Mouse (Mus musculus) midbrain, embryonic 10.5 days (tissue): ENCODE measurements at regions not wholly inside any gene's neighbourhood (a gene's known extent, or its start where the extent isn't known, plus 50 kb on each side); places are given as distances from the start of the nearest gene placed in this dataset.

Experiments used
- DNase-seq: peaks from one replicate; pipeline ENCODE4 v3.0.0-alpha.2; 2017; ENCODE audit warnings: low spot score
- H3K27ac ChIP-seq: fragments of 300-500 bp; sonication (generic); replicated peaks from 2 replicates; pipeline ENCODE4 v1.5.1; 2016; ENCODE audit warnings: mild to moderate bottlenecking
- H3K27me3 ChIP-seq: fragments of 300-500 bp; sonication (generic); 2 replicates; pipeline ENCODE4 v1.6.1; 2016; ENCODE audit warnings: low read depth, mild to moderate bottlenecking; ENCODE audit not compliant: poor library complexity, severe bottlenecking
- H3K36me3 ChIP-seq: fragments of 300-500 bp; sonication (generic); 2 replicates; pipeline ENCODE4 v1.6.1; 2016; ENCODE audit warnings: mild to moderate bottlenecking, moderate library complexity
- H3K4me1 ChIP-seq: fragments of 300-500 bp; sonication (generic); 2 replicates; pipeline ENCODE4 v1.6.1; 2016
- H3K4me3 ChIP-seq: fragments of 300-500 bp; sonication (generic); 2 replicates; pipeline ENCODE4 v1.5.1; 2016; ENCODE audit warnings: mild to moderate bottlenecking, moderate library complexity
- H3K9me3 ChIP-seq: fragments of 300-500 bp; sonication (generic); replicated peaks from 2 replicates; pipeline ENCODE4 v1.6.1; 2016; ENCODE audit warnings: mild to moderate bottlenecking
- WGBS: fragments of 180-500 bp; shearing (Covaris S2); methylation state at CpG from one replicate; pipeline ENCODE4 v1.1.7; 2016; 5-methylcytosine and 5-hydroxymethylcytosine counted together

- Histone ChIP-seq H3K4me3 (no peak overlapping the region), H3K4me1 (no peaks in the 10 kb centered on the region), H3K27ac (no peak overlapping the region), H3K36me3 (no peaks in the 10 kb centered on the region), H3K9me3 (no peaks in the 10 kb centered on the region), H3K27me3 (no peaks in the 10 kb centered on the region)
- DNase-seq = no peak
- 88% methylated on average over 3 of the region's 3 CpGs for WGBS
These were observed 300.3 kb upstream of the Cdyl start for GRCm38 (mm10) chr13:35359345-35359744.

GRCm38 (mm10) chr13:35377487-35377886 is 282.1 kb upstream of the Cdyl start:
- DNase-seq = no peak
- Histone ChIP-seq H3K27ac (no peak overlapping the region), H3K9me3 (peaks cover 11% of the 10 kb centered on the region; the same call in 1 of the 2 replicates), H3K27me3 (no peaks in the 10 kb centered on the region), H3K4me1 (no peaks in the 10 kb centered on the region), H3K4me3 (no peak overlapping the region), H3K36me3 (no peaks in the 10 kb centered on the region)
- WGBS = 94% methylated on average over 2 of the region's 2 CpGs

- Histone ChIP-seq H3K4me1 (no peaks in the 10 kb centered on the region), H3K27me3 (no peaks in the 10 kb centered on the region), H3K27ac (no peak overlapping the region), H3K9me3 (no peaks in the 10 kb centered on the region), H3K4me3 (no peak overlapping the region), H3K36me3 (no peaks in the 10 kb centered on the region)
- no peak for DNase-seq
- WGBS = 96% methylated on average over 2 of the region's 2 CpGs
These were observed 280.1 kb upstream of the Cdyl start for GRCm38 (mm10) chr13:35379500-35379899.

GRCm38 (mm10) chr13:35380224-35381009 is 279.2 kb upstream of the Cdyl start:
- Histone ChIP-seq H3K4me1 (no peaks in the 10 kb centered on the region), H3K4me3 (no peak overlapping the region), H3K27me3 (no peaks in the 10 kb centered on the region), H3K27ac (no peak overlapping the region), H3K9me3 (no peaks in the 10 kb centered on the region), H3K36me3 (no peaks in the 10 kb centered on the region)
- DNase-seq = no peak
- 74% methylated on average over 3 of the region's 3 CpGs for WGBS

- H3K27ac ChIP-seq = no peak overlapping the region
- no peaks in the 10 kb centered on the region for H3K27me3 ChIP-seq
- H3K9me3 ChIP-seq = no peaks in the 10 kb centered on the region
- no peak for DNase-seq
- no peaks in the 10 kb centered on the region for H3K4me1 ChIP-seq
- H3K4me3 ChIP-seq = no peak overlapping the region
- no peaks in the 10 kb centered on the region for H3K36me3 ChIP-seq
- 81% methylated on average over 2 of the region's 2 CpGs for WGBS
These were observed 278.0 kb upstream of the Cdyl start for GRCm38 (mm10) chr13:35381641-35382040.

- 46% methylated on average over 12 of the region's 12 CpGs for WGBS
- Histone ChIP-seq H3K27ac (no peak overlapping the region), H3K4me1 (no peaks in the 10 kb centered on the region), H3K4me3 (no peak overlapping the region), H3K27me3 (no peaks in the 10 kb centered on the region), H3K36me3 (no peaks in the 10 kb centered on the region), H3K9me3 (no peaks in the 10 kb centered on the region)
- no peak for DNase-seq
These were observed 276.5 kb upstream of the Cdyl start for GRCm38 (mm10) chr13:35383000-35383623.

GRCm38 (mm10) chr13:35383624-35384018 is 276.0 kb upstream of the Cdyl start:
- no peaks in the 10 kb centered on the region for H3K4me1 ChIP-seq
- no peaks in the 10 kb centered on the region for H3K27me3 ChIP-seq
- no peak overlapping the region for H3K4me3 ChIP-seq
- no peak overlapping the region for H3K27ac ChIP-seq
- no peak for DNase-seq
- H3K36me3 ChIP-seq = no peaks in the 10 kb centered on the region
- no peaks in the 10 kb centered on the region for H3K9me3 ChIP-seq
- WGBS = 70% methylated on average over 8 of the region's 8 CpGs

- H3K4me1 ChIP-seq = no peaks in the 10 kb centered on the region
- no peaks in the 10 kb centered on the region for H3K36me3 ChIP-seq
- DNase-seq = no peak
- no peaks in the 10 kb centered on the region for H3K27me3 ChIP-seq
- WGBS = 67% methylated on average over 1 of the region's 1 CpGs
- H3K27ac ChIP-seq = no peak overlapping the region
- no peaks in the 10 kb centered on the region for H3K9me3 ChIP-seq
- H3K4me3 ChIP-seq = no peak overlapping the region
These were observed 271.3 kb upstream of the Cdyl start for GRCm38 (mm10) chr13:35388380-35388779.

- no peaks in the 10 kb centered on the region for H3K27me3 ChIP-seq
- WGBS = 95% methylated on average over 6 of the region's 6 CpGs
- H3K9me3 ChIP-seq = no peaks in the 10 kb centered on the region
- H3K4me3 ChIP-seq = no peak overlapping the region
- no peak for DNase-seq
- no peak overlapping the region for H3K27ac ChIP-seq
- no peaks in the 10 kb centered on the region for H3K36me3 ChIP-seq
- H3K4me1 ChIP-seq = no peaks in the 10 kb centered on the region
These were observed 269.7 kb upstream of the Cdyl start for GRCm38 (mm10) chr13:35389781-35390525.

GRCm38 (mm10) chr13:35390526-35390880 is 269.1 kb upstream of the Cdyl start:
- Histone ChIP-seq H3K36me3 (no peaks in the 10 kb centered on the region), H3K4me1 (peaks cover 3% of the 10 kb centered on the region; the same call in 1 of the 2 replicates), H3K4me3 (no peak overlapping the region), H3K27ac (no peak overlapping the region), H3K9me3 (no peaks in the 10 kb centered on the region), H3K27me3 (no peaks in the 10 kb centered on the region)
- no peak for DNase-seq
- 89% methylated on average over 4 of the region's 4 CpGs for WGBS

GRCm38 (mm10) chr13:35392167-35392566 is 267.5 kb upstream of the Cdyl start:
- 89% methylated on average over 6 of the region's 6 CpGs for WGBS
- Histone ChIP-seq H3K36me3 (no peaks in the 10 kb centered on the region), H3K27ac (no peak overlapping the region), H3K4me3 (no peak overlapping the region), H3K9me3 (no peaks in the 10 kb centered on the region), H3K27me3 (no peaks in the 10 kb centered on the region), H3K4me1 (peaks cover 7% of the 10 kb centered on the region; the same call in 1 of the 2 replicates)
- DNase-seq = no peak

GRCm38 (mm10) chr13:35395192-35395591 is 264.4 kb upstream of the Cdyl start:
- DNase-seq = no peak
- 80% methylated on average over 4 of the region's 4 CpGs for WGBS
- no peaks in the 10 kb centered on the region for H3K9me3 ChIP-seq

GRCm38 (mm10) chr13:35395630-35396029 is 264.0 kb upstream of the Cdyl start:
- no peaks in the 10 kb centered on the region for H3K27me3 ChIP-seq
- no peak for DNase-seq
- no peaks in the 10 kb centered on the region for H3K36me3 ChIP-seq
- no peaks in the 10 kb centered on the region for H3K9me3 ChIP-seq
- 39% methylated on average over 5 of the region's 5 CpGs for WGBS
- H3K27ac ChIP-seq = 0 out of 2 replicates have a peak overlapping the region, but pooled peaks have one; percentile 28
- H3K4me1 ChIP-seq = peaks cover 7% of the 10 kb centered on the region; the same call in 1 of the 2 replicates
- no peak overlapping the region for H3K4me3 ChIP-seq

More at GRCm38 (mm10) chr13:35395192-35395591, 264.4 kb upstream of the Cdyl start:
- H3K4me1 ChIP-seq = peaks cover 7% of the 10 kb centered on the region; the same call in 1 of the 2 replicates
- no peaks in the 10 kb centered on the region for H3K27me3 ChIP-seq
- 0 out of 2 replicates have a peak overlapping the region, but pooled peaks have one; percentile 28 for H3K27ac ChIP-seq
- no peaks in the 10 kb centered on the region for H3K36me3 ChIP-seq
- no peak overlapping the region for H3K4me3 ChIP-seq
